Mouse (Mus musculus) C2C12 (cell line): ENCODE results near the gene Mrgprd.

Source experiments
- CTCF ChIP-seq: IDR thresholded peaks from one replicate; pipeline ENCODE4 v1.5.1; 2011; ENCODE audit not compliant: control insufficient read depth, insufficient read depth, insufficient read length
- MAX ChIP-seq: IDR thresholded peaks from one replicate; pipeline ENCODE4 v1.6.1; 2011; ENCODE audit warnings: mild to moderate bottlenecking, control low read depth
- USF1 ChIP-seq: IDR thresholded peaks from one replicate; pipeline ENCODE4 v1.6.1; 2011; ENCODE audit warnings: low read depth, mild to moderate bottlenecking, control low read depth, moderate library complexity

- TF ChIP-seq CTCF (no peak), MAX (no peak), USF1 (no peak)
Observed at GRCm38 (mm10) chr7:145298666-145299490, 15.8 kb upstream of the Mrgprd start.
